Mouse (Mus musculus) induced T-regulatory cell, adult 2 months (primary cell): ENCODE results near the gene Ncoa5.

Experiments
- DNase-seq: peaks from one replicate; pipeline ENCODE4 v3.0.0-alpha.2; 2012; ENCODE audit warnings: low read depth

The Ncoa5 gene

GRCm38 (mm10) chr2:165049044-165049443 is 14.4 kb upstream of the Ncoa5 start:
- no peak for DNase-seq

- no peak for DNase-seq
Observed at GRCm38 (mm10) chr2:165043729-165044128, 9.1 kb upstream of the Ncoa5 start.

- DNase-seq: peak; percentile 22
Observed at GRCm38 (mm10) chr2:165043090-165043636, 8.5 kb upstream of the Ncoa5 start.

GRCm38 (mm10) chr2:165042126-165042525 is 7.5 kb upstream of the Ncoa5 start:
- no peak for DNase-seq

- DNase-seq: no peak
Observed at GRCm38 (mm10) chr2:165037415-165037814, 2.7 kb upstream of the Ncoa5 start.

GRCm38 (mm10) chr2:165035058-165035431 is 378 bp upstream of the Ncoa5 start:
- no peak for DNase-seq

- DNase-seq: peak; percentile 28
Observed at GRCm38 (mm10) chr2:165033306-165033705, 1.4 kb downstream of the Ncoa5 start.

GRCm38 (mm10) chr2:165032533-165032932 is 2.1 kb downstream of the Ncoa5 start:
- DNase-seq: no peak

GRCm38 (mm10) chr2:165027163-165027562 is 7.5 kb downstream of the Ncoa5 start:
- no peak for DNase-seq

- no peak for DNase-seq
Observed at GRCm38 (mm10) chr2:165020490-165020889, 14.2 kb downstream of the Ncoa5 start.

- DNase-seq: no peak
Observed at GRCm38 (mm10) chr2:165014935-165015334, 19.7 kb downstream of the Ncoa5 start.

GRCm38 (mm10) chr2:165010351-165010750 is 24.3 kb downstream of the Ncoa5 start:
- DNase-seq: no peak

GRCm38 (mm10) chr2:165009581-165009980 is 25.1 kb downstream of the Ncoa5 start:
- no peak for DNase-seq

GRCm38 (mm10) chr2:165009161-165009560 is 25.5 kb downstream of the Ncoa5 start:
- no peak for DNase-seq

- no peak for DNase-seq
Observed at GRCm38 (mm10) chr2:165007986-165008385, 26.7 kb downstream of the Ncoa5 start.

- no peak for DNase-seq
Observed at GRCm38 (mm10) chr2:165006813-165007212, 27.9 kb downstream of the Ncoa5 start.

GRCm38 (mm10) chr2:165004237-165004636 is 30.4 kb downstream of the Ncoa5 start:
- DNase-seq: no peak

- no peak for DNase-seq
Observed at GRCm38 (mm10) chr2:165003108-165003507, 31.6 kb downstream of the Ncoa5 start.

- no peak for DNase-seq
Observed at GRCm38 (mm10) chr2:165001958-165002357, 32.7 kb downstream of the Ncoa5 start.

- no peak for DNase-seq
Observed at GRCm38 (mm10) chr2:164997721-164998428, 36.8 kb downstream of the Ncoa5 start.

GRCm38 (mm10) chr2:164996848-164997720 is 37.6 kb downstream of the Ncoa5 start:
- DNase-seq: no peak

- DNase-seq: no peak
Observed at GRCm38 (mm10) chr2:164995976-164996375, 38.7 kb downstream of the Ncoa5 start.
